Mouse (Mus musculus) heart, adult 2 months (tissue): ENCODE measurements around the gene Fam20b.

Experiments used
- CTCF ChIP-seq: fragments of 200-600 bp; IDR thresholded peaks from 2 replicates; pipeline ENCODE4 v1.8.1; 2022; ENCODE audit warnings: antibody characterized with exemption, mild to moderate bottlenecking, moderate library complexity
- EP300 ChIP-seq: fragments of 200-500 bp; IDR thresholded peaks from 2 replicates; pipeline ENCODE4 v1.6.1; 2011; ENCODE audit warnings: low read depth, low read length, control low read depth; ENCODE audit not compliant: insufficient read depth
- POLR2A ChIP-seq: fragments of 200-500 bp; IDR thresholded peaks from 2 replicates; pipeline ENCODE4 v1.6.1; 2011; ENCODE audit warnings: mild to moderate bottlenecking, low read depth, low read length, control low read depth; ENCODE audit not compliant: insufficient read depth

DNA sequence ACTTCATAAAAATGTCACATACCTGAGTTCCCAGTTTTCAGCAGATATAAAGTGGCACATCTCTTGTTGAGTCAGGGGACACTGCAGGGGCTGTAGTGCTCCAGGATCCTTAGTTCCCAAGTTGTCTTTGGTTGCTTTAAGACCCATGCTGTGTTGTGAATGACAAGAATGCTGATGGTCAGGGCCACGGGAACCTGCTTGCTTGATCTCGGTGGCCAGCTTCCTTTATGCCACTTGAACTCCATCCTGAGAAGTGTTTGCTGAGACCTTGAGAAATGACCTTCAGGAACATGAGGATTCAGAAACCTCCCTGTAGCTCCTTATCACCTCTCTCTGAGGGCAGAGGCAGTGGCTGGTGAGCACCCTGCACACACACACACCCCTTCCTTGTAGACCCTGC lies 70.2 kb downstream of the Fam20b start:
- TF ChIP-seq CTCF, result no peak
- no peak for TF ChIP-seq POLR2A
- no peak for TF ChIP-seq EP300
